Mouse (Mus musculus) megakaryocyte, embryonic 14.5 days (primary cell): Measurements from ENCODE around the gene Idua.

Experiments used
- FLI1 ChIP-seq: IDR thresholded peaks from 2 replicates; pipeline ENCODE4 v1.6.1; 2012; ENCODE audit warnings: low read length, inconsistent platforms, mixed read lengths
- GATA1 ChIP-seq: IDR thresholded peaks from 3 replicates; pipeline ENCODE4 v1.6.1; 2012; ENCODE audit warnings: mixed read lengths, low read length, inconsistent platforms, borderline replicate concordance

DNA sequence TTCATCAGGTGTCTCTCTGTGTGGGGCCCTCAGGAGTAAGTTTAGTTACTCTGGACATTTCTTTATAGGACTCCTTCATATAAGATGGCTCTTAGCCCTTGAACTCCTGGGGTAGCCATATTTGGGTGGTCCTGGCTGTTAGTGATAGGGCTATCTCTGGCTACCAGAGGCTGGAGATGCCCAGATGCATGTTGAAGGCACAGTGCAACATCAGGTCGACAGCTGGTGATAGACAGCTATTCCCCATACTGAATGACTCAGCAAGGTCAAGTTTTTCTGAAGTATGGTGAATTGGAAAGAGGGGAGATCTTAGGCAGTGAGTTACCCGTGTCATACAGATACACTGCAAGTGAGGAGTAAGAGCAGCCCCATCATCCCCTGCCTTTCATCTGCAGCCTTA is 47.6 kb downstream of the Idua start:
- TF ChIP-seq FLI1 (no peak), GATA1 (no peak)
